Mouse (Mus musculus): Measurements from ENCODE around the gene Pld1.

The Pld1 gene

GRCm38 (mm10) chr3:27938381-27939323 is at the start of gene Pld1:
TSS of gene Pld1 (plus strand) at chr3:27938695.
- peak; percentile 21 to 35 for DNase-seq

GRCm38 (mm10) chr3:27896318-27896892 is 42.1 kb upstream of the Pld1 start, which contains the start of gene Tmem212:
TSS of gene Tmem212 (minus strand) at chr3:27896368.
- no peak for DNase-seq

GRCm38 (mm10) chr3:27898178-27898577 is 40.3 kb upstream of the Pld1 start:
- no peak for DNase-seq

GRCm38 (mm10) chr3:27899012-27899726 is 39.3 kb upstream of the Pld1 start:
- peak; percentile 13 to 37 for DNase-seq

- no peak for DNase-seq
Measured at GRCm38 (mm10) chr3:27901846-27902245, 36.6 kb upstream of the Pld1 start.

GRCm38 (mm10) chr3:27904659-27905330 is 33.7 kb upstream of the Pld1 start:
- peak; percentile 9 to 16 for DNase-seq

GRCm38 (mm10) chr3:27906647-27907209 is 31.8 kb upstream of the Pld1 start:
- DNase-seq: no peak

GRCm38 (mm10) chr3:27907301-27907700 is 31.2 kb upstream of the Pld1 start:
- DNase-seq: no peak

GRCm38 (mm10) chr3:27908316-27908715 is 30.2 kb upstream of the Pld1 start:
- DNase-seq: no peak

GRCm38 (mm10) chr3:27909016-27909415 is 29.5 kb upstream of the Pld1 start:
- no peak for DNase-seq

GRCm38 (mm10) chr3:27918656-27919436 is 19.6 kb upstream of the Pld1 start:
- no peak for DNase-seq

GRCm38 (mm10) chr3:27921268-27922020 is 17.1 kb upstream of the Pld1 start:
- DNase-seq: no peak

- no peak for DNase-seq
Measured at GRCm38 (mm10) chr3:27924037-27924436, 14.5 kb upstream of the Pld1 start.

GRCm38 (mm10) chr3:27929219-27929618 is 9.3 kb upstream of the Pld1 start:
- DNase-seq: no peak

GRCm38 (mm10) chr3:27932391-27932790 is 6.1 kb upstream of the Pld1 start:
- DNase-seq: no peak

- no peak for DNase-seq
Measured at GRCm38 (mm10) chr3:27935644-27936043, 2.9 kb upstream of the Pld1 start.

GRCm38 (mm10) chr3:27936731-27937130 is 1.8 kb upstream of the Pld1 start:
- no peak for DNase-seq

GRCm38 (mm10) chr3:27937144-27938110 is 1.1 kb upstream of the Pld1 start:
- DNase-seq: no peak

- no peak for DNase-seq
Measured at GRCm38 (mm10) chr3:27941634-27942033, 3.1 kb downstream of the Pld1 start.

- no peak for DNase-seq
Measured at GRCm38 (mm10) chr3:27942991-27943390, 4.5 kb downstream of the Pld1 start.

All from cerebellum, postnatal 14 days (tissue).